Mouse (Mus musculus): ENCODE data around the gene Neurl4.

Neurl4 gene

GRCm38 (mm10) chr11:69960616-69961015, 59.7 kb downstream of the Neurl4 start:
- no peak for DNase-seq

- DNase-seq, result no peak
These were observed 61.0 kb downstream of the Neurl4 start for GRCm38 (mm10) chr11:69961841-69962240.
